Mouse (Mus musculus) testis, adult 10 weeks (tissue): ENCODE measurements around the gene Gm29276. TPM values are rescaled to one million over a fixed set of nuclear protein-coding genes. Genes with fewer than 3 reads are reported as not detected.

ENCODE experiments used
- polyA plus RNA-seq: library from polyadenylated mRNA; stranded (reverse); fragments of 350-450 nt; fragmentation: Illumina TruSeq; extraction: RNeasy Lipid Tissue Mini Kit (QIAGEN cat#74804); gene quantifications from one replicate; pipeline ENCODE4 v1.2.3, GENCODE M21; 2014; ENCODE audit warnings: low read depth, low replicate concordance

Gene Gm29276
- polyA plus RNA-seq, result 6.4 TPM

GRCm38 (mm10) chrY:42582150-42582549 lies at the start of gene Gm29276:
TSS of gene Gm29276 (minus strand) at chrY:42582250.

